Mouse (Mus musculus): ENCODE results near the gene Pdcl2. TPM values are rescaled to one million over a fixed set of nuclear protein-coding genes. Genes with fewer than 3 reads are reported as not detected.
A peak's percentile ranks its signal among the peaks of the same experiment; 100 is the strongest.

Gene Pdcl2
- total RNA-seq (2021) = not detected
- long read RNA-seq, experiment 1 = 0 reads
- long read RNA-seq, experiment 2 = 0 reads

DNA sequence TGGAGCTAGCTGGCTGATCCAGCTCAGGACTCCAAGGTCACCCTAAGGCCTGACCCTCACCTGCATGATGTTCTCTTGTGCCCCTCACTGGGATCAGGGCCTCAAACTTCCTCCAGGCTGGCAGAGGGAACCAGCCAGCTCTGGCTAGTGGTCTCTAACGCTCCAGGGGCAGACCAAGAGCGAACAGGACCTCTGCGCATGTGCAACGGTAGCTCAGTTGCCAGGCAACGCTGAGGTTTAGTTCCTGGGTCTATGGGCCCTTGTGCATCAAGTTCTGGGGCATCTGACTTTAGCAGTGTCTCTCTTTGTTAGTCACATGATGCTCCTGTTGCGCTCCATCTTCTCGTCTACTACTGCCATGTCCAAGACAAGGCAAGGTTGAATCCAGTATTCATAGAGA lies at the start of gene Pdcl2:
TSS of gene Pdcl2 (minus strand) at position 204 of the 400 bp plus-strand sequence.
- DNase-seq (ENCODE audit: low spot score) = no peak

DNA sequence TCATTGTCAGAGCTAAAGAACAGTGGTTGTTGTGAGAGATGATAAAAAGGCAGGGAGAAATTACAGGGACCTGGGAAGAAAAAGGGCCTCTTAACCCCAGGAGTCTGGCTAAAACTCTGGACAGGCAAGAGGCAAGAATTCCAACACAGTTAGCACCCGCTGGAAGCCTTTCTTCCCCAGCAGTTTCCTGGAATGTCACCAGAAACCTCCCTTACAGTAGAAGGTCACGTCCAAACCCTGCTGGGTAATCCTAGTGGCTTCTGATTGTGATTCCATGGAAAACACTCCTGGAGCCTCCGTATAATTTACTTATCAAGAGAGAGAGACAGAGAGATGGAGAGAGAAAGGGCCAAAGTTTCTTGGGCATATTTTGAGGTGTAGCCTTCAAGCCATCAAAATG lies 48.3 kb upstream of the Pdcl2 start:
- no peak for DNase-seq (ENCODE audit: low spot score)

DNA sequence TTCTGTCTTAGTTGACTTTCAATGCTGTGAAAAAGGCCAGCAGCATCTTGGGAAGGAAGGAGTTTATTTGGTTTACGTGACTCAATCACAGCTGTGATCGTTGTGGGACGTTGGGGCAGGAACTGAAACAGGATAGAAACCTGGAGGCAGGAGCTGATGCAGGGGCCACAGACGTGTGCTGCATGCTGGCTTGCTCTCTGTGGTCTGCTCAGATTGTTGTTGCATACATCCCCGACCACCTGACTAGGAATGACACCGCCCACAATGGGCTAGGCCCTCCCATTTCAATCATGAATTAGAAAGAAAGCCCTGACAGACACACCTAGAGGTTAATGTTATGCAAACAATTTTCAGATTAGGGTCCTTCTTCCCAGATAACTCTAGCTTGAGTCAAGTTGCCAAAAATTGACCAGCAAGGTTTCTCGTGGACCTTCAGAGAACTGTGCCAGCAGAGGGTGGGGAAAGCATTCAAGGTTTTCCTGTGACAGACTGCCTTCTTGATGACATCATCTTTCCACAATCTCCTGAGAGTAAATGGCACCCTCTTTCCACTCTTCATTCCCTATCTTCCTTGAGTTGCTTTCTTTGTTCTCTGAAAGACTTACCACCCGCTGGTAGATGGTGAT lies 38.4 kb upstream of the Pdcl2 start:
- DNase-seq (ENCODE audit: low spot score) = no peak

DNA sequence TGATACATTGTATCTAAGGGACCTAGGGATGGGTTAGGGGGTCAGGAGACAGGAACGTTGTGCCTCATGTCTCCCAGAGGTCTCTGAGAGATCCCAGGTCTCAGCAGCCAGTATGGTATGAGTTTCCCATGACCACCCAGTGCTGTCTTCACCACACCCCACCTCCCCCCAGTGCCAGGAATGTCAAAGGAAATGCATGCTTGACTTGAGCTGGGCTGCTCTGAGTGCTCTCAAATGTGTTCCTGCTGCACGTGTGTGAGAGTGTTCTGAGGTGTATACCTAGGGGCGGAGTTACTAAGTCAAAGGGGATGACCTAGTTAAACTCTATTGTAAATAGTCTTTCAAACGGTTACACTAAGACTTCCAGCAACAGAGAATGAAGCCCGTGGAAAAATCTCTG lies 34.5 kb upstream of the Pdcl2 start:
- DNase-seq (ENCODE audit: low spot score) = no peak

DNA sequence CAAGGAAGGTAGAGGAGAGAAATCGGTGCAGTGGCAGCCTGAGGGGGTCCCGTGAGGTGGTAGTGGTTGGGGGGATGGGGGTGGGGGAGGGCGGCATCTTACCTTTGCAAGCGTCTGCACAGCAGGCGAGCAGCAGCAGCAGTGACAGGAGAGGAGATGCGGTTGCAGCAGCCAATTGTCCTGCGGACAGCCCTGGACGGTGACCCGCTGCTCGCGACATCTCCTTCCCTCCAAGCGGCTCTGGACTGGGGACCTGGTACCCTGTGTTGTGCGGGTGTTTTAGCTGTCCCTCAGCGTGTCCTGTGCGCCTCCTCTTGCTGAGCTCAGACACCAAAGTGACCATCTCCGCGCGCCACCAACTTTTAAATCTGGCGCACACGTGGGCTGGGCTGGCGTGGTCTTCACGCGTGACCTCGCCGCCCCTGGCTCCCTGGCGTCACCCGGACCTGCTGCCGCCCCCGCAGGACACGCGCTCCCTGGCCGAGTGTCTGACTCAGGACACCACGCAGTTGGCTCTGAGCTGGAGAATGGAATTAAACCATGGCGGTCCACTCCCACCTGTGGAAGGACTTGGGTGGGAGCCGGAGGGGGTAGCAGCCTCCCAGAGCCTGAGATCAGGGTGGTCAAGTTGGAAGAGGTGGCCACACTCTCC lies 32.6 kb upstream of the Pdcl2 start, which contains the start of gene Nmu:
TSS of gene Nmu (minus strand) at position 336 of the 652 bp plus-strand sequence.
- no peak for DNase-seq (ENCODE audit: low spot score)

DNA sequence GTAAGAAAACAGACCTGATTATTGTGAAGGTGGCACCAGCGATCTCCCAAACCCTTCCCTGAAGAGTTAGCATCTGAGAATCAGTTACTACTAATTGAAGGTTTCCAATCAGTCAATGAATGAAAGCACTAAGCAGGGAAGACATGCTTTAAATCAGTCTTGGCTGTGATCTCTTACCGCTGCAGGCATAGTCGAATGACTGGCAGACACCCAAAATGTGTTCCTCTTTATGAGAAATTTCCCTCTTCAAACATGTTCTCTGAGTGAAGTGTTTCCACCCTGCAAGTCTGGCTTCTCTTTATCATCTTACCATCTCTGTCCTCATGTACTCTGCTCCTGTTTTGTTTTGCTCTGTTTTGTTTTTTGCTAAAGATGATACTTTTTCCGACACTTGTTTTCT lies 29.8 kb upstream of the Pdcl2 start:
- DNase-seq (ENCODE audit: low spot score) = no peak

DNA sequence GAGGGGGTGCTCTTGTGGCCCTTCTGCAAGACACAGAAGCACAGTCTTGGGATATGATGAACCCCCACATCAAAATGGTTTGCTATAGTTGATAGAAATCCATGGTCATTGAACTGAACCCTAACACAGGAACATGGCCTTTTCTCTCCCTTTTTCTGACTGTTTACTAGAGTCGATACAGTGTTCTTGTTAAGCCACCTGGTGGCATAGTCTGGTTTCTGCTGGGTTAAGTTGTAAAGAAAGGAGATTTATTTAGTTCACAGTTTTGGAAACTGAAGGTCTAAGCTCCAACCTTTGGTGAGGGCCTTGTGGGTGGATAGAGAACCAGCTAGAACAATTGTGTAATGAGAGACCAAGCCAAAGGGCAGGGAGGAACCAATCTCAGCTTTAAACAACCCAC lies 29.1 kb upstream of the Pdcl2 start:
- no peak for DNase-seq (ENCODE audit: low spot score)

DNA sequence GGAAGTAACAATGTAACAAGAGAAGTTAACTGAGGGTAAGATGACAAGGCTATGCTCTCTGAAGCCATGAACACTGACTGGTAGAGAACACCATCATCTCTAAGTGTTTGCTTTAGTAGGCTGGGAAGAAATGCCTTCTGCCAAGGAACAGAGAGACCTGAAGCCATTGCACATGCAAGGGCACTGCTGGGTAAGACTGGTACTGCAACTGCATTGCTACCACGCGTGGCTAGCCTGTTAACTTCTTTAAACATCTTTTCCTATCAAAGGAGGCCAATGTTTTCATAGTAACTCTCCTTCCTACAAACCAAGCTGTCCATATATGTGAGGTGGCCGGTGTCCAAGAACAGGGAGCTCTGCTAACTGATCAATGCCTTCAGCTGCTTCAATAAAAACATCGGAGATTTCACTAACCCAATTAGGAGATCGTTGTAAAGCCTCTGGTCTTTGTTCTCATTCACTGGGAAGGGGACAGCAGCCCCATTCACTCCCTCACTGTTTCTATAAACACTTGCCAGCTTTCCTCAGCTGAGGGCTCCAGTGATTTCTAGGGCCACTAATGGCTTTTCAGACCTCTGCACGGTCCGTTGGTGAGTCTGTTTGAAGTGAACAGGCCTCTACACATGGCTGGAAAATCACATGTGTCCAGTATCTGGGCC lies 21.1 kb upstream of the Pdcl2 start:
- no peak for DNase-seq (ENCODE audit: low spot score)

DNA sequence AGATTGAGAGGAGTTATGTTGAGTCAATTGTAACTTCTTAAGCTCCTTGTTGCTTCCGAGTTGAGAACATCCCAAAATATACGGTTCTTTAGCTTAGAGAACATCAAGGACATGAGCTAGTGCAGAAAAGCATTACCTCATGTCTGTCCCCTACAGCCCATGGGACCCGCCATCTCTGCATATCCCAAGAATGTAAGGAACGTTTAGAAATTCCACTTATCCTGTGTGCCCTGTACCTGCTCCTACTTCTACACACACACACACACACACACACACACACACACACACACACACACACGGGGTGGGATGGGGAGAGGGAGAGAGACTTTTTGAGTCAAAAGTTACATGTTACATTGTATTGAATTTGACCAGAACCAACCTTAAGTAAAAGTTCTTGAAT lies 20.6 kb upstream of the Pdcl2 start:
- DNase-seq (ENCODE audit: low spot score) = no peak

DNA sequence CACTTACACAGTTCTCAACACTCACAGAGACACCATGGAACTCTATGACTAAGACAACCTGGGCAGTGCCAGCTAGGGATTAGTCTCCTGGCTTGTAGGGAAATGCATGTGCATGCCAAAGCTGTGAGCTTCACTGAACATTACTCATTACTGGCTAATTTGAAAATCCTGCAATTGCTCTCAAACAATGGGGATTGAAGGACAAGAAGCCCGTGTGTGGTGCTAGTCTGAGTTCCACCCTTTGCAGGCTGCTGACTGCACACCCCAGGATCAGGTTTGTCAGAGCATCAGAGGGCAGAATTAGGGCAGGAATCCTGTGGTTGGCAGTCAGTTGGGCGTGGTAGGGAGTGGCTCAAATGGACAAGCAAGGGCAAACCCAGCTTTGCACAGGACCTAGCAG lies 15.2 kb upstream of the Pdcl2 start:
- no peak for DNase-seq (ENCODE audit: low spot score)

DNA sequence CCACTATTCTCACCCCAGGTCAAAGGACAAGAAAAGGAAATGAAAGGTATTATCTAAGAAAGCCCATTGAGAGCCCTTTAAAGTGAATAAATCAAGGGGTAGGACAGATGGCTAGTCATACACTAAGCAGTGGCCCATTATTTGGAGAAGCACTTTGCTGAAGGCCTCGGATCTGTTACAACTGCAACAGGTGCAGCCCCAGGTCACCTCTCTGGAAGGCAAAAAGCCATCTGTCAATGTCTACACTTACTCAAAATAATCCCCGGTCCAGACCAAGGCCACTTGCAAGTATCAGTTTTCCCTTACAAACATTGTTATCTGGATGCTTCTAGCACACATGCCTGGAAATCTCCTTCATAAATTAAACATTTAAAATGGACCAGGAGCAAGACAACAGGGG lies 10.0 kb upstream of the Pdcl2 start:
- DNase-seq (ENCODE audit: low spot score) = no peak

DNA sequence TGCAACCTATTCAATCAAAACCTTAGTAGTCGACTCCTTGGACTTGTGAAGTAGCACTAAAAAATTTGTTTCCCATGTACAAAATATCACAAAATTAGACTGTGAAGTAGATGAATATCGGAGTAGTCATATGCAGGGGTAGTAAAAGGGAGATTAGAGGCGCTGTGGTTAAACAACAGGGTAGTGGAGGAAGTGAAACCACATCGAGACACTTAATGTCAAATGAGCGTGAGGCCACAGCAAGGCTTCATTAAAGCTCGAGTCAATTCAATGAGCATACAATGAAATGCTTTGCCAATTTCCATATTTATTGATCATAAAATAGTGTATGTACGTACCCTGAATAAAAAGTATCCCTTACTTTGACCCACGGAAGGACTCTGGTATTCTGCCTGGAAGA lies 6.1 kb upstream of the Pdcl2 start:
- DNase-seq (ENCODE audit: low spot score) = no peak

DNA sequence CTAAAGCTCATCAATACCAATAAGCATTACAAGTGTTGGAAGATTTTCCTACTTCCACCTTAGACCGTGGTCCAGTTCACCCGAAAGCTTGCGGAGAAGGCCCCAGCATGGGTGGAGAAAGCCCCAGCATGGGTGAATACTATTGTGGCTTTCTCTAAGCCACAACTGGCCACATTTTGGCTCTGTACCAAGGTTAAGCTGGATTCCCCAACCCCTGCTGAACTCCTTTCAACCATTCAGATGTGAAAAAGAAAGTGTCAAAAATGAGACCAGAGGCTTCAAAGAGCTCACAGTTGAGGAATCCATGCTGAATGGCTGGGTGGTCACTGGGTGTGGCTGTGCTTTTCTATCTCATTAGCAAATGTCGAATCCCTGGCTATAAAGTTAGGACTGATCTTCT lies 2.9 kb upstream of the Pdcl2 start:
- DNase-seq (ENCODE audit: low spot score) = no peak

DNA sequence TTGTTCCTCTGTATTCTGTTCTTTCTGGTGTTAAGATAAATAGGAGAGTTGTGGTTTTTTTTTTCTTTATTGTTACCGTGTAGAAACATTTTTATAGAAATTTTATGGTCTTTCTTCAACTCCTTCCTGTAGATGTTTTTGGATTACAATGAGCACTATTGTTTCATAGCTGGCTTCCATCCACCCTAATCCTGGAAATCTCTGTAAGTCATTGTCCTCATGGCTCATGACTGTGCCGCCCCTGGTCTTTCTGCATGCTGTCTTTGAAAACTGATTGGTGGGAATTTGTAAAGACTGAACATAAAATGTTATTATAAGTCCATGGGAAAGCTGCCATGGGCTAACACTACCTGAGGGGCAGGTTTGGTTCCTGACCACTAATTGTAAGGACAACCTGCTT lies 3.7 kb downstream of the Pdcl2 start:
- no peak for DNase-seq (ENCODE audit: low spot score)

DNA sequence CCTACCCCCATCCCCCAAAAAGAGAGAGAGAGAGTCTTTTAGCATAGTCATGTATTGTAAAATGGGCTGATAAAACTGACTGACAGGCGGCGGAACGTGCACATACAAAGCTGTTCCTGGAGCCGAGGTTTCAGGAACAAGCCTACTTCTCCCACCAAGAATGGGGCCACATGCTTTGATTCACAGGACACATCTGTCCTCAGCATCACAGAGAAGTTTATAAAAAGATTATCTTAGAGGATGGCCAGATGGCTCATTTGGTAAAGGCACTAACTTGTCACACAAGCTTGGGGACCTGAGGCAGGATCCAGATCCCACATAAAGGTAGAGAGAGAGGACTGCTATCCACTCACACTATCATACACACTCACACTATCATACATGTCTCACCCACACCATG lies 5.8 kb downstream of the Pdcl2 start:
- no peak for DNase-seq (ENCODE audit: low spot score)

DNA sequence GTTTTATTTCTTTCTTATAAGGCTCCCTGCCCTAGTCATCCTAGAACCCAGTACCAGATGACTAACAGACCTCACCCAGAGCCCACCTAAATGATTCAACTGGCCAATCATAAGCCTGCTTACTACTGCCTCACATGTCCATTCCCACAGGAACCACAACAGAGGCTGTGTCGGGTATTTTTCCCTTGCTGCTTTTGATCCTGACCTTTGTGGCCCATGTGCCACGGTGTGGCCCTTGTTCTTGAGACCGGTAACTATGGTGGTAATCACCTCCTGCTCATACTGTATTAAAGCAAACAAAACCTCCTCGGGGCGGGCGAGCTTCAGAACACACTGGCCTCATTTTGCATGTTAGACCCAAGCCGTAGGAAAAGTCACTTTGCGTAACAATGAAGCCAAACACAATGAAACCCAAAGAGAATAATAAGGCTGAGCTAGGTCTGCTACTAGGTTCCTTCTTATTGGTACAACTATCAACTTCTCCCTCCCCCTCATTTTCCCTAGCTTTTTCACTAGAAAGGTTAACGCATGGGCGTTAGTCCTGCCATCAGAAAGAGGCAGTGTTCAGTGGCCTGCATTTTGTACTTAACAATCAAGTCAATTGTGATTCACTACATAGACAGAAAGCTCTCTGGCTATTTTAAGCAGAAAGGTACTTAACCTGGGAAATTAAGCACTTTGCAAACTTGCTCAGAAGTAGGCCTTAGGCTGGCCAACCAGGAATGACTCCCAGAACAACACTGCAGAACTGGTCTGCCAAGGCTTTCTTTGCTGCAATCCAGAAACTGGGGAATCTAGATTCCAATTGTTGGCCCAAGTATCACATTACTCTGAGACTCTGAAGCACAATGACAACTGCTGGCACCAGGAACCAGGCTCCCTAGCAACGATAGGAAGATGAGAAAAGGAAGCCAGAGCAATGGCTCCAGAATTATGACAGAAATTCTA lies 9.4 kb downstream of the Pdcl2 start:
- no peak for DNase-seq (ENCODE audit: low spot score)

DNA sequence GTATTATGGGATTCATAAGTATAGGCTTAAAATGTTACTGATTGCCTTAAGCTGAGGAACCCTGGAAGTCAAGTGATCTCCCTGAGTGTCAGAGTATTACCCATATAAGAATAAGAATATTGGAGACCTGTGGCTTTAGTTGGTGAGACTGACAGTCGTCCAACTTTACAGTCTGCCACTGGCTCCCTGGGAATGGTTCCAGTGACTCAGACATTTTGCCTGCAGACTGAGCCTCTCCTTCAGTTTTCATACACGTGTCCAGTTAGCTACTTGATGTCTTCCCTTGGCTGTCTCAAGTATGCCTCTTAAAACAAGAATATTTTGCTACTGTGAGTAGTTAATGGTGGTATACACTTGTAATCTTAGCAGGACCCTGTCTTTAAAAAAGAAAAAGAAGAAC lies 22.8 kb downstream of the Pdcl2 start:
- DNase-seq (ENCODE audit: low spot score) = no peak

DNA sequence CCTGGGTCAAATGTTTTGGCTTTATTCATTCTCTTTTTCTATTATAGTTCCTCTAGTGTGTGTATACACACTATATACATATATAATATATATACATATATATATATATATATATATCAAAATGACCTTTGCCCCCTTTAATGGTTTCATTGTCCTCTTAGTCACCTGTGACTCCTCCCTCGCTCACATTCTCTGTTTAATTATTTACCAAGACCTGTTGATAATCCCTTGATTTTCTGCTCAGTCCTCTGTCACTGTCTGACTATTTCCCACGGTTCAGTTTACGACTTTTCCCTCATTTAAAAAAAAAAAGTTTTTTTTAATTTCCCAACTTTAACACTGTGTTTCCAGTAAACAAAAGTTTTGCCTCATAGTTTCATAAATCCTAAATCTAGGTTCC lies 24.7 kb downstream of the Pdcl2 start:
- no peak for DNase-seq (ENCODE audit: low spot score)

DNA sequence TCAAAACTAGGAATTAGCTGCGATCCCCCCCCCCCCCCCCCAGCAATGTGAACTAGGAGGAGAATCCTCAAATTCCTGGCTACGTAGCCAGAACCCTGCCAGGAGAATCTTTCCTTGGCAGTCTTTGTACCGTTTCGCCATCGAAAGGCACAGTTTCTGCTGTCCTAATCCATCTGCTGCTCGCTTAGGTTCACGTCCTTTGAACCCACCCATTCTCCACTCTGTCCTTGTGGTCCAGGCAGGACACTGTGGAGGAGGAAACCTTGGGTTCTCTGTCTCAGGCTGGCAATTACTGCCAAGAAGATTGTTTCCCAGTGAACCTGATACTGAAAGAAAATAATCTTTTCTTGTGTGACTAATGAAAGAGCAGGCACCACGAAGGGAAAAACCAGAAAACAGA lies 25.3 kb downstream of the Pdcl2 start:
- no peak for DNase-seq (ENCODE audit: low spot score)

DNA sequence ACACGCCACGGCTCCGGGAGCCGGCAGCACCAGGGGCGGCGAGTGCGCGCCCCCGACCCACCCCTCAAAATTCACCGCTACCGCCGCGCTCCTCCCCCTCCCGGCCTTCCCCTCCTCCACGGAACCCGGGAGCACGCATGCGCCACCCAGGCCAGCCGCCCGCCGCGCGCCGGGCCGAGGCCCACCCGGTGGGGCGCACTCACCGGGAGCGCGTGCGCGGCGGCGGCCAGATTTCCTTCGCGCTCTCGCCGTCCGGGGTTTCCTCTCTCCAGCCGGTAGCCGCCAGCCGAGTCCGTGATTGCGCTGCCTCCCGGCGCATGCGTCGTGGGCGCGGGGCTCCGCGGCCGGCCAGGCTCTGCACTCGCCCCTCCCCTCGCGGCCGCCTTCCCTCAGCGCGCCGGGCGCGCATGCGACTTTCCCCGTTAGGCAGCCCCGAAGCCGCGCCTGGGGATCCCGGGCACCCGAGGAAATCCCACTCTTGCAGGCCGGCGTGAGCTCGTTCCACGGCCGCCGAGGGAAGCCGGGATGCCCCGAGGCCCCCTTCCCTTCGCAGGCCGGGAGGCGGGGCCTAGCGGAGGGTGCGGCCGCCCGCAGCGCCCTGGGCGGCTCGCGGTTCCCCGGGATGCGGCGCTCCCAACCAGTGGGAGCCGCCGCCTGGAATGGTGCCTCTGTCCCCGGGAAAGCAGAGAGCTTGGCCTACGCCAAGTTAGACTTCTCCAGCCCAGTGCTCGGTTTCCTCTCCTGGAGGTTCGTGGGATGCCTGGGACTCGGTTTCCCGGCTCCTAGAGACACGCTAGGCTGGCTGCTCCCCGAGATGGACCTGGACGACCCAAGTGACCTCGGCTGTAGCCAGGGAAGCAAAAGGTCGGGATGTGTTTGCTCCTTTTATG lies 26.3 kb downstream of the Pdcl2 start, which contains the start of gene Clock:
TSS of gene Clock (minus strand) at position 341 of the 890 bp plus-strand sequence.
- peak; percentile 89 for DNase-seq (ENCODE audit: low spot score)
